In the genomic region with DNA sequence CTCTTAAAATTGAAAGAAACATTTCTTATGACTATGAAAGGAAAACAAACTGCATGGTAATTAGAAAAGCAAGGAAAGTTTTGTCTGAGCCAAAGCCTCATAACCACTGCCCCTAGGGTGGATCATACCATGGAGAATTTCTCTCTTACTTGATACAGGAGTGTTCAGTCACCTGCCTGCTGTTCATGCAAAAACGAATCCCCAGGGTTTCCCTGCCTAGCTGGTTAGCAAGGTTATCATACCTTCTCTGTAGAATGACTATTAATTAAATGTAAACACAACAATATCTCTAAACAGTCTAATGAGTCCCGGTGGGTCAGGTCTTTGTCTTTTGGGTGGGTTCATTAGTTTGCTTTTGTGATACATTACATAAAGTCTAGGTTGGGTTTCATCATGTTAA, we compare ENCODE assay signal across 19 mouse cellular contexts.
DNase-seq lines count a peak whose midpoint lies in the region; ATAC-seq and TF ChIP-seq lines count a peak whose summit lies in the region.
"Had no signal": no experiment of that assay in that cellular context is flagged by ENCODE, and none has a peak within 500 bp of the region (broad histone marks: within the 10 kb centered on the region; RNA-seq: fewer than 3 reads in every experiment).

No protein-coding gene starts in this region.

- H3K36me3 ChIP-seq in embryonic facial prominence, embryonic 14.5 days (ENCODE audit: control insufficient read depth, insufficient read depth, low read length): no peaks in the 10 kb centered on the region
- no peaks in the 10 kb centered on the region for H3K36me3 ChIP-seq in embryonic facial prominence, embryonic 10.5 days (replicated peaks)
- no peaks in the 10 kb centered on the region for H3K36me3 ChIP-seq in embryonic facial prominence, embryonic 15.5 days
- H3K36me3 ChIP-seq: G1E had no signal

- no peaks in the 10 kb centered on the region for H3K27me3 ChIP-seq in embryonic facial prominence, embryonic 14.5 days (replicated peaks; ENCODE audit: control insufficient read depth, insufficient read depth, low read length)
- H3K27me3 ChIP-seq in embryonic facial prominence, embryonic 10.5 days (replicated peaks; ENCODE audit: low read depth, poor library complexity, severe bottlenecking): no peaks in the 10 kb centered on the region
- no peaks in the 10 kb centered on the region for H3K27me3 ChIP-seq in embryonic facial prominence, embryonic 15.5 days
- H3K27me3 ChIP-seq: CH12.LX had no signal

- DNase-seq in embryonic facial prominence, embryonic 14.5 days (ENCODE audit: low spot score): peak; percentile 55
- no peak for DNase-seq in embryonic facial prominence, embryonic 10.5 days (ENCODE audit: low spot score)
- no peak for DNase-seq in left cerebral cortex, adult 2 months (ENCODE audit: extremely low spot score in 1 of 2, low spot score in 2 of 2)
- DNase-seq: adrenal gland, adult 2 months; adrenal gland, adult 8-10 months; adrenal gland, postnatal 10 days; adrenal gland, postnatal 14 days; adrenal gland, postnatal 25 days; adrenal gland, postnatal 36 days; B cell, adult 2 months; cerebellum, adult 11 months; cerebellum, adult 11-12 months; cerebellum, adult 18-20 months had no signal

- ATAC-seq in embryonic facial prominence, embryonic 14.5 days (ENCODE audit: low read depth): peak; percentile 93
- ATAC-seq in embryonic facial prominence, embryonic 15.5 days (ENCODE audit: insufficient number of reproducible peaks, low FRiP score, low TSS enrichment, low read depth): peak; percentile 39; the same call in 1 of the 2 replicates
- ATAC-seq: activated CD4-positive, CD25-positive, alpha-beta regulatory T cell, adult 4 months; CD4-positive, CD25-positive, alpha-beta regulatory T cell, adult 4 months; Patski had no signal

- H3K27ac ChIP-seq in embryonic facial prominence, embryonic 14.5 days (replicated peaks; ENCODE audit: low read depth, low read length): no peak overlapping the region
- no peak overlapping the region for H3K27ac ChIP-seq in embryonic facial prominence, embryonic 10.5 days (replicated peaks)
- no peak overlapping the region for H3K27ac ChIP-seq in embryonic facial prominence, embryonic 15.5 days (replicated peaks)
- no peak overlapping the region for H3K27ac ChIP-seq in left cerebral cortex, adult 2 months

- no peak overlapping the region for H3K4me2 ChIP-seq in embryonic facial prominence, embryonic 14.5 days (ENCODE audit: low read depth, low read length)
- H3K4me2 ChIP-seq in embryonic facial prominence, embryonic 15.5 days (replicated peaks): no peak overlapping the region

- H3K9ac ChIP-seq in embryonic facial prominence, embryonic 14.5 days (ENCODE audit: low read depth, low read length): no peak overlapping the region
- no peak overlapping the region for H3K9ac ChIP-seq in embryonic facial prominence, embryonic 15.5 days

- TF ChIP-seq CTCF in left cerebral cortex, adult 2 months (IDR thresholded peaks at IDR 0.05): no peak

- intact Hi-C loops in left cerebral cortex, adult 2 months (cut with DNase I): no loop called here

- H3K9me3 ChIP-seq in embryonic facial prominence, embryonic 14.5 days (ENCODE audit: control insufficient read depth, low read length): no peaks in the 10 kb centered on the region
- no peaks in the 10 kb centered on the region for H3K9me3 ChIP-seq in embryonic facial prominence, embryonic 10.5 days
- no peaks in the 10 kb centered on the region for H3K9me3 ChIP-seq in embryonic facial prominence, embryonic 15.5 days (replicated peaks)
- H3K9me3 ChIP-seq: G1E had no signal

- 65% methylated on average over 2 of the region's 2 CpGs for WGBS in embryonic facial prominence, embryonic 14.5 days
- 83% methylated on average over 2 of the region's 2 CpGs for WGBS in embryonic facial prominence, embryonic 10.5 days
- 65% methylated on average over 2 of the region's 2 CpGs for WGBS in embryonic facial prominence, embryonic 15.5 days

- H3K4me1 ChIP-seq in embryonic facial prominence, embryonic 14.5 days (ENCODE audit: control insufficient read depth, insufficient read depth, low read length): no peaks in the 10 kb centered on the region
- no peaks in the 10 kb centered on the region for H3K4me1 ChIP-seq in embryonic facial prominence, embryonic 10.5 days
- no peaks in the 10 kb centered on the region for H3K4me1 ChIP-seq in embryonic facial prominence, embryonic 15.5 days

- H3K4me3 ChIP-seq in embryonic facial prominence, embryonic 14.5 days (ENCODE audit: low read depth, low read length): no peak overlapping the region
- no peak overlapping the region for H3K4me3 ChIP-seq in embryonic facial prominence, embryonic 10.5 days
- no peak overlapping the region for H3K4me3 ChIP-seq in embryonic facial prominence, embryonic 15.5 days (replicated peaks)
- no peak overlapping the region for H3K4me3 ChIP-seq in left cerebral cortex, adult 2 months
